Mouse (Mus musculus): ENCODE measurements around the gene Foxc2.

Foxc2 gene

DNA sequence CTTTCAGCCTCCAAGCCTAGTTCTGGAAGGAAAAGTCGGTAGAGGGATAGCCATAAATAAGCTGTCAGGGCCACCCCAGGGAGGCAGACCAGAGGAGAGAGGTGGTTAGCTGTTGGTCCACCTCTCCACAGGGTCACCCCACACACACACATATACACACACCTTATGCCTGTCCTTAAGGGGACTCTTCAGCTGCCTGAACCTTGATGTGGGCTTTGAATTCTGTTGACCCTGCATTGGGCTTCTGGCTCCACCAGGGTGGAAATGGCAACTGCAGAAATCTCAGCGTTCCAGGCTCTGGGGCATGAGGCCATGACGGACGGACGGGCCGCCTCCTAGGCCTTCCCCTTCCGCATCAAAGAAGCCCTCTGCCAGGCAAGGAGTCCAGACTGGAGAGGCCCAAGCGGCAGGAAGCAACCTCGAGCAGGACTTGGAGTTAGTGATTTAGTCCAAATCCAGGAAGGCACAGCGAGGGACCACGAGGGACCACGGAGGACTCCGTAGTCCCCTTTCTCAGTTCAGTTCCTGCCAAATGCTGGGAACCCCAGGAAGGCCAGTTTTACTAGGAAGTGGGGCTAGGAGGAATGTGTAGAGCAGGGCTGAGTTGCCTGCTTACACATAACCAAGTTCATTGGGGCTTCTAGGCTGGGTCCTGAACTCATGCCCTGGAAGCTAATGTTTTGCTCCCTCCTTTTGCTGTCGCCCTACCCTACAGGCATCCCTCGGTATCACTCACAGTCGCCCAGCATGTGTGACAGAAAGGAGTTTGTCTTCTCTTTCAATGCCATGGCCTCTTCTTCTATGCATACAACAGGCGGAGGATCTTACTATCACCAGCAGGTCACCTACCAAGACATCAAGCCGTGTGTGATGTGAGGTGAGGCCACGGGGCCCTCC is 29.7 kb upstream of the Foxc2 start:
- DNase-seq (ENCODE audit: low read depth, low spot score): no peak

DNA sequence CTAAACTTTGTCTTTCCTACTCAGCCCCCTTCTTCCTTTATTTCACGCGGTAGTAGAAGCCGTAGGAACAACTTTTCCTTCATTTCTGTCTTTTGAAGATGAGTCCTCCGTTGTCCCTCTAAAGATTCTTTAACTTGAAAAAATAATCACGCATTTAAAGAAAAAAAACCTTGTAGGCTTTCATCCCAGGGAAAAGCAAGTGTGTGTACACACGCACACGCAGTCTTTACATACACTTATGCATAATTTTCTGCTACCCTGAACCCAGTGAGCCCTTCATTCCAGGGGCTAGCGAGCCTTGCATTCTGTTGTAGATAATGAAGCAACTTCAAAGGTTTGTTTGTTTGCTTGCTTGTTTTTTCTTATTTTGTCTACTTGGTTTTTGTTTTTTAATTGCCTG is 27.7 kb upstream of the Foxc2 start:
- no peak for DNase-seq (ENCODE audit: low read depth, low spot score)

DNA sequence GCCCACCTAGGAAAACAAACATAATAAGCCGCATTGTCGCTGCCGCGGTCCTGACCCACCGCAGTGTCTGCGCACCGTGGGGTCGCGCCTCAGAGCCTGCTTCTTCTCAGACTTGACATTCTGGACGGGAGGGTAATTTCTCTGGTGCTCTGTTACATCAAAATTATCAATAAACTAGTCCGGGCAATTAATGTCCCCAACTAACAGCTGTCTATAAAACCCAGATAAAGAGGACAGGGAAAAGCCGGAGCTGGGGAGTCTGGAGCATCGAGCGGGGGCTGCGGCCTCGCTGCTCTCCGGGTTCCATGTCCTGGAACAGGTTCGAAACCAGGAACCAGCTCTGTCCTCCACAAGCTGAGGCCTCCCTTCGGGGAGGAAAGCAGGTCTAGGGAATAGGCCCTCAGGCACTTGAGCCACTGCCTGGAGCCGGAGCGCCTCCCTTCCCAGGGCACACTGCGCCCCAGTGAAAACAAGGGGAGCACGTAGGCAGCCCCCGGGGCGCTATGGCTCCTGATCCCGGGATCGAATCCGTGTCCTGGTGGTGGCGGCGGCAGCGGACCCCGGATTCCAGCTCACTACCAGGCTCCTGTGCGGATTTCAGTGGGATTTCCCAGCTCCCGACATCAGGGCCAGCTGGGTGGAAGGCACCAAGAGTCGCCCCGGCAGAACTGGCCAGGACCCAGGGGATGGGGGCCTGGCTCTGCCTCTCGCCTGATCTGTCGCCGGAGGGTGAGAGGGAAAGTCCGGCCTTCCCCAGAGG is 26.9 kb upstream of the Foxc2 start:
- DNase-seq (ENCODE audit: low read depth, low spot score): no peak

DNA sequence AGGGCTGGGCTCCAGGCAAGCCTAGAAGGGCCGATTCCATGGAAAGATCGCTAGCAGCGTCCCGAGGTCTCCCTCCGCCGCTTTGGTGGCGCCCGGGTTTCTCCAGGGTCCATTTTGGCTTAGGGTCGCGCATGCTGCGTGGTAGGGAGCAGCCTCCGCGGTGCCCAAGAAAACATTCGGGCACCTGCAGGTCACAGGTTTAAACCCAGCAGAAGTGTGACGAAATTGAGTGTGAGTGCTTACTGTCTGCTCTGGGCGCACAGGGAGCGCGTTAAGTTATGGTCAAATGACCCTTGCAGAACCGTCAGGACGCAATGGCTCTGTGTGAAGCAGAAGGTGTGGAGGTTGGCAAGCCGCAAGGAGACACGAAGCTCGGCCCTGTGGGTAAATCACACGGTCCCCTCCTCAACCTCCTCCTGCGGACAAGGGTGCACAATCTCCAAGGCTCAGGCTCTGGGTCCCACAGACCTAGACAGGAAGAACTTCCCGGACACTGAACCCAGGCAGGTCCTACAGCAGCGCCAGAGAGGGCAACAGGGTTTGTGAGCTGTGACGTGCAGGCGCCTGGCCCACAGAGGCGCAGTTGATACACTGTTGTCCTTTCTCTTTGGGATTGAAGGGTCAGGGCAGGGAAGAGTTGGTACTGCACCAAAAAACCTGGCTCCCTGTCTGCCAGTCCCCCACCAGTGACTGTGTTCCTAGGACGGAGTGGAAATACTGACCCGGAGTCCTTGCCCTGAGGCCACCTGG is 26.2 kb upstream of the Foxc2 start:
- DNase-seq (ENCODE audit: low read depth, low spot score): no peak

DNA sequence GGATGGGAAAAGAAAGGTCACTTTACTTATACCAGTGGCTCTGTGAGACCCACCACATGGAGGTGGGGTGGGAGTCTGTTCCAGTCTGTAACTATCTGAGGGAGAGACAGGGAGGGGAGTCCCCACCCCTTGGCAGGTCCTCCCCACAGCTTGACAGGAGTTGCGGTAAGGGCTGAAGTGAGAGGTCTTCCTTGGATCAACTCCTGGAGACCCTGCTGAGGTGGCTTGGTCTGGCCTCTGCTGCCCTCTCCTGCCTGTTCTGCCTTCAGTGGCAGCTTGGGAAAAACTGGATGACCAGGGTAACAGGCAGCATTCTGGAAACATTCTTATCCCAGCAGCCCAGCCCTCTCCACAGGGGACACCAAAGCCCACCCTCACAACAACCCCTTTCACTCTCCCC is 25.3 kb upstream of the Foxc2 start:
- no peak for DNase-seq (ENCODE audit: low read depth, low spot score)

DNA sequence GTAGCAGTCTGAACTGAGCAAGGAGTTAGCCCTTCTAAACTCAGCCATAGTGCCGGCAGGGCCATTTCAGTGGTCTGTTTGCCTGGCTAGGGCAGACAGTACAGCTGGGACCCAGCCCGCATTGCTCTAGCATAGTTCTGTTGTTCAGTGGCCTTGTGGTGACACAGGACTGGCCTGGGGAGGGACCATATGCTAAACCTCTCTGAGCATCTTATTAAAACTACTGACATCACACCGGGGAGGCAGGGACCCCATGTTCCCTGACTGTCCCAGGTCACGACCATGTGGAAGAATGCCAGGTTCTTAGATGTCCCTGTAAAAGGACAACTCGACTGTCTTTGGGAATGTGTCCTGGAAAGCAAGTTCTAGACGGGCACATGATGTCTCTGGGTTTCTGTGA is 23.8 kb upstream of the Foxc2 start:
- DNase-seq (ENCODE audit: low read depth, low spot score): no peak

DNA sequence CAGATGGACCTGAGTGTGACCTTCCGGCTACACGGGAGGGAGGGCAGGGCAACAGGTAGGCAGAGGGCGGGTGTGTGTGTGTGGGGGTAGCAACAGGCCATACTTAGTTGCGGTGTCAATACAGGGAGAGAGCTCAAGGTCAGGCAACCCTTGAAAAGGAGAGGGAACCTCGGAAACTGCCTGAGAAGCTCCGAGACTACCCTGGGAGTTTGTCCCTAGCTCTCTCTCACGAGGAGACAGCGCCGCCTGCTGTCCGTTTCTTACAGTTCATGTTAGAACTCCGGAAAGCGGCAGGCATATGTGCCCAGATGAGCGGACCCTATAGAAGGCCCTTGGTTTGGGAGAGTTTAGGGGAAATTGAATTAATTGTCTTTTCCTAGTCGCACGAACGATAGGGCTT is 23.3 kb upstream of the Foxc2 start:
- peak; percentile 55 for DNase-seq (ENCODE audit: low read depth, low spot score)

DNA sequence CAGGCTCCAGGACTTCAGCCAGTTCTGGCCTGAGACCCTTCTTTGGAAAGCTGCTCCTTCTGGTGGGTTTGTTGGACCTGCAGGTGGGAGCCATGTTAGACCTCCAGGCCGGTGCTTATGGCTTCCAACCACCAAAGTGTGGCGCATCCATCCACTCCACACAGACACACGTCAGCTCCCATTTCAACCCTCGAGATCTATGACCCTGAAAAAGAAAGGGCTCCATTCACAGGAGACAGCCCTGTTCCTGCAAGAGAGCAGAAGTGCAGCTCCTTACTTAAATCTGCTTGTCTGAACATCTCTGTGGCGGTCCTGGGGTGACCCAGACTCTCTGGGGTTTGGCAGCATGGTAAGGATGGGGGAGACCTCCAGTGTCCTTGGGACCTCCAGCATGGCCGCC is 22.5 kb upstream of the Foxc2 start:
- DNase-seq (ENCODE audit: low read depth, low spot score): no peak

DNA sequence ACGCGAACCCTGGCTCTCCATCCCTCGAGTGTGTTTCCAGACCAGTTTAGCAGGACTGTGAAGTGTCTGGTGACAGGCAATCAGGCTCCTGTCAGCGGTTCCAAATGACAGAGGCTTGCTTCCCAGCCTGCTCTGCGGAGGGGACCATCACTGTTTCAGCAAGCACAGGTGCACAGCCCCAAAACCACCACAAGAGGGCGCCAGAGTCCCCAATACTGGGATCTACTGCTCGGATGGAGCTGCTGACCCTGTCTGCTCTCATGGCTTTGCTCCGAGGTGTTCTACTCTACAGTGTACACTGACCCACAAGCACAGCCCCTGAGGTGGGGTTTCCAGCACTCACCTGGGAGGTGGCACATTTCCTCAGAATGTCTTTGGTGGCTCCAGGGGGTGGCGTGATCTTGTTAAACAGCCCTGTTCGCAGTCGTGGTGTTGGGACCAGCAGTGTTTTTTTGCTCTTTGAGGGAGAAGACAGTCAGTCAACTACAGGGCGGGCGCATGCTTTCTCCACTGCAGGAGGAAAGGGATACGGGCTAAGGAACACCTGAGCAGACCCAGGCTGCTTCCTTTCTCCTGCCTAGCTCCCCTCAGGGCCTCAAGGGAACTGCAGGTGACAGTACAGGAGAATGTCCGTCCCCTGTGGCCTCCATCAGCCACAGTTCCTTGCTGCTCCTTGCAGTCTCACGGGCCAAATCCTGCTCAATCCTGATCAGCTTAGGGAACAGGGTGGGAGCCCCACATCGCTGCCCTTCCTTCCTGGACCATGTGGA is 11.7 kb upstream of the Foxc2 start:
- no peak for DNase-seq (ENCODE audit: low read depth, low spot score)

DNA sequence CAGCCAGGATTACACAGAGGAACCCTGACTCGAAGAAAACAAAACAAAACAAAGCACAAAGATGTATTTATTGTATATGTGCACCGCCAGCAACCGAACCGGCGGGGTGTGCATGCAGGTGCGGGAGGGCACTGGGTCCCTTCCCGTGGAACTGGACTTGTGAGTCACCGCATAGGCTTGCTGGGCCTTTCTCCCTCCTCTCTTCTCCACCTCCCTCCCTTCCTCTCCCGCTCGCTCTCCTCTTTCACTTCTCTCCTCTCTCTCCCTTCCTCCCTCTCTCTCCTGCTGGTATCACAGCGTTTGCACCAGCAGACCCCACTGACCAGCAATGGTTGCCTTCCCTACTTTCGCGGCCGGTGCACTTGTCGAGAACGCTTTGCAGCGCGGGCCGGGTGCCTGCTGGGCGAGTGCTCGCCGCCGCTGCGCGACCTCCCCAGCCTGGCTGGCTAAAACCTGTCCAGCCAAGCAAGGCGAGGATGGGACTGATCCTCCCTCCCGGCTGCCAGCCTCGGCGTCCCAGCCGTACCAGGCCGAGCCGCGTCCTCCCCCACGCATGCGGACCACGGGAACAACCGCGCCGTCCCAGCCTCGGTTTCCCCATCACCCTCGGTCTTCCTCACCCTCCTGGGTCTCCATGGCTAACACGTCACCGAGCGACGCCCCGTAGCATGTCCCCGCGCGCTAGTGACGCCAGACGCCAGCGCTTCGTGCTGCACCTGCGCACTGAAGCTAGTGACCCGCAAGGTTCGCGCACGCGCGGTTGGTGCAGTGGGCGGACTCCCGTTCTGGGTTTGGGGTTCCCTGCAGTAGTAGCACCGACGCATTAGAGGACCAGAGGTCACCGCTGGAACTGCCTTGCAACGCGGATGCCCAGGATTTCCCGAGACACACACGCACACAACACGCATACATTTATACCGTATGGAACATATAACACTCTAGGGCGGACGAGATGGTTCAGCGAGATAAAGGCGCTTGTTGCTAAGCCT is 8.0 kb upstream of the Foxc2 start, which contains the start of gene Mthfsd:
Gene Mthfsd, minus strand, starts transcription at position 725 of the 989 bp plus-strand sequence.
- DNase-seq (ENCODE audit: low read depth, low spot score): peak; percentile 92

DNA sequence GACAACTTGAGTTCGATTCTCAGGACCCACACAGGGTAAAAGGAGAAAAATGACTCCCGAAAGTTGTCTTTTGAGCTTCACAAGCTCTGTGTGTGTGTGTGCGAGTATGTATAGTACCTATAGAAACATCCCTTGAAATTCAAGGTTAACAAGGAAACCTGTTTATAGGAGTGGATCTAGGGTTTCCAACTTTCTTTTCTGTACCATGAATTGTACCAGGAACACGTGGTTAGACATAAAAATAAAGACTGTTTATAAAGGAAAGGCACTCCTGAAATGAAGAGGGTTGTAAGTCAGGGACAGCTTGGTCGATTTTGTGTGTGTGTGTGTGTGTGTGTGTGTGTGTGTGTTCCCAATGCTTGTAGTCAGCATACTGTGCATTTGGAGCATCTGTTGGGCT is 7.3 kb upstream of the Foxc2 start:
- no peak for DNase-seq (ENCODE audit: low read depth, low spot score)

DNA sequence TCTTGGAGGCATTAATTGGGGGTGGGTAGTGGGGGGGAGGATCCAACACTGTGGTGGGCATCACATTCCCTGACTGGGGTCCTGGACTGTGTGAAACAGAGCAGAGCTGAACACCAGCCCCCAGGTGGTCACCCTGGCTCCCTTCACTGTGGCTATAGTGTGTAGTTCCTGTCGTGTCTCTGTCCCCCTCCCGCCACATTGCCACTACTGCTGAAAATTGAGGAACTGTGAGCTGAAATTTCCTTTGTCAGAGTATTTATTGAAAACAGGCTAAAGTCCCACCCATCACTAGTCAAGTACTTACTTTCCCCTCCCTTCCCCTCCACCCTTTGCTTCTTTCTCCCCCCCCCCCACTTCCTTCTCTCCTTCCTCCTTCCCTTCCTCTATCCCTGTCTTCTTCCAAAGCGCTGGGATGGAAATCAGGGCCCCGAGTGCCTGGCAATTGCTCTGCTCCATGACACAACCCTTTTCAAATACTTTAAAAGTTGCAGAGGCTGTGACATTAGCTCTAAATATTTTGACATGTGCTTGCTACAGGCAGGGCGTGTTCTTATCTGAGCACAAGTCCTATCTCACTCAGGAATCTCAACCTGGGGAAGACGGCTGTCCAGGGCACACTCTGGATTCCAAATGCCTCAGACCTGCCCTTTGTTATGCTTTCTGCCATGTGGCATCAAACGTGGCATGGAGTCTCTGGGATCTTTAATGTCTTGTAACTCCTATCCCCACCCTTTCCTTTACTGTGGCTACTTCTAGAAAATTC is 4.6 kb upstream of the Foxc2 start:
- DNase-seq (ENCODE audit: low read depth, low spot score): no peak

DNA sequence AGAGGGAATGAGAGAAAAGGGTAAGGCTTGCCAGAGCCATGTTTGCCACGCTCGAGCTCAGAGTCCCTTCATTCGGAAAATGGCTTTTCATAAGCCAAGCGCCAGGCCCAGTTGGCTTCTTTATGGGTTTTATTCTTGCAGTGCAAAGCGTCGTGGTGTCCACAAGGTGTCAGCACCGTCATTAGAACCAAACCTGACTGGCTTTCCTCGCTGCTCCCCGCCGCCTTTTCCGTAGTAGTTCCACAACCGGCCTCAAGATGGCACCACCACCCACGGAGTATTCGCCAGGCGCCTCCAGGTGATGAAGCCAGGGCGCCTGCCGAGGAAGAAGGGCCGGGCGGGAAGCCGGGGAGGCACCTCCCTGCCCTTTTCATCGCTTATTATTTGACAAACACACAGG is 2.7 kb upstream of the Foxc2 start:
- DNase-seq (ENCODE audit: low read depth, low spot score): peak; percentile 81

DNA sequence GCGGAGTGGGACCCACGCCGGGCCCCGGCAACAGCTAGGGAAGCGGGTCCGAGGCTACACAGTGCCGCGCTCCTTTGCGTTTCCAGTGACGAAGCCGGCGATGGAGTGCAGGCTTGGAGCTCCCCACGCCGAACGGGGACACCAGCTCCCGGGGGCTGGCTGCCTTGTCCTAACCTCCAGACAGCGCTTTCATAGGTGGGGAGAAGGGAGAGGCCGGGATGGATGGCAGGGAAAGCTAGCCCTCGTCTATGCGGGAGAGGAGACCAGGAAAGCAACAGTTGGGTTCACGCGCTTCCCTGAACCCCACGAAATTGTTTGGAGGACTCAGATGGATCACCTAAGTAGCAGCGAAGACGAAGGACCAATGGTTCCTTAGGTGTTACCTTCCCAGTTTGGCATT is 835 bp upstream of the Foxc2 start:
- no peak for DNase-seq (ENCODE audit: low read depth, low spot score)

DNA sequence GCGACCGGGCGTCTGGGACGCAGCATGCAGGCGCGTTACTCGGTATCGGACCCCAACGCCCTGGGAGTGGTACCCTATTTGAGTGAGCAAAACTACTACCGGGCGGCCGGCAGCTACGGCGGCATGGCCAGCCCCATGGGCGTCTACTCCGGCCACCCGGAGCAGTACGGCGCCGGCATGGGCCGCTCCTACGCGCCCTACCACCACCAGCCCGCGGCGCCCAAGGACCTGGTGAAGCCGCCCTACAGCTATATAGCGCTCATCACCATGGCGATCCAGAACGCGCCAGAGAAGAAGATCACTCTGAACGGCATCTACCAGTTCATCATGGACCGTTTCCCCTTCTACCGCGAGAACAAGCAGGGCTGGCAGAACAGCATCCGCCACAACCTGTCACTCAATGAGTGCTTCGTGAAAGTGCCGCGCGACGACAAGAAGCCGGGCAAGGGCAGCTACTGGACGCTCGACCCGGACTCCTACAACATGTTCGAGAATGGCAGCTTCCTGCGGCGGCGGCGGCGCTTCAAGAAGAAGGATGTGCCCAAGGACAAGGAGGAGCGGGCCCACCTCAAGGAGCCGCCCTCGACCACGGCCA is 717 bp downstream of the Foxc2 start:
- DNase-seq (ENCODE audit: low read depth, low spot score): no peak

DNA sequence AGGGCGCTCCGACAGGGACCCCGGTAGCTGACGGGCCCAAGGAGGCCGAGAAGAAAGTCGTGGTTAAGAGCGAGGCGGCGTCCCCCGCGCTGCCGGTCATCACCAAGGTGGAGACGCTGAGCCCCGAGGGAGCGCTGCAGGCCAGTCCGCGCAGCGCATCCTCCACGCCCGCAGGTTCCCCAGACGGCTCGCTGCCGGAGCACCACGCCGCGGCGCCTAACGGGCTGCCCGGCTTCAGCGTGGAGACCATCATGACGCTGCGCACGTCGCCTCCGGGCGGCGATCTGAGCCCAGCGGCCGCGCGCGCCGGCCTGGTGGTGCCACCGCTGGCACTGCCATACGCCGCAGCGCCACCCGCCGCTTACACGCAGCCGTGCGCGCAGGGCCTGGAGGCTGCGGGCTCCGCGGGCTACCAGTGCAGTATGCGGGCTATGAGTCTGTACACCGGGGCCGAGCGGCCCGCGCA is 1.2 kb downstream of the Foxc2 start:
- no peak for DNase-seq (ENCODE audit: low read depth, low spot score)

DNA sequence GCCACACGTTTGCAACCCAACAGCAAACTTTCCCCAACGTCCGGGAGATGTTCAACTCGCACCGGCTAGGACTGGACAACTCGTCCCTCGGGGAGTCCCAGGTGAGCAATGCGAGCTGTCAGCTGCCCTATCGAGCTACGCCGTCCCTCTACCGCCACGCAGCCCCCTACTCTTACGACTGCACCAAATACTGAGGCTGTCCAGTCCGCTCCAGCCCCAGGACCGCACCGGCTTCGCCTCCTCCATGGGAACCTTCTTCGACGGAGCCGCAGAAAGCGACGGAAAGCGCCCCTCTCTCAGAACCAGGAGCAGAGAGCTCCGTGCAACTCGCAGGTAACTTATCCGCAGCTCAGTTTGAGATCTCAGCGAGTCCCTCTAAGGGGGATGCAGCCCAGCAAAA is 1.9 kb downstream of the Foxc2 start:
- DNase-seq (ENCODE audit: low read depth, low spot score): no peak

DNA sequence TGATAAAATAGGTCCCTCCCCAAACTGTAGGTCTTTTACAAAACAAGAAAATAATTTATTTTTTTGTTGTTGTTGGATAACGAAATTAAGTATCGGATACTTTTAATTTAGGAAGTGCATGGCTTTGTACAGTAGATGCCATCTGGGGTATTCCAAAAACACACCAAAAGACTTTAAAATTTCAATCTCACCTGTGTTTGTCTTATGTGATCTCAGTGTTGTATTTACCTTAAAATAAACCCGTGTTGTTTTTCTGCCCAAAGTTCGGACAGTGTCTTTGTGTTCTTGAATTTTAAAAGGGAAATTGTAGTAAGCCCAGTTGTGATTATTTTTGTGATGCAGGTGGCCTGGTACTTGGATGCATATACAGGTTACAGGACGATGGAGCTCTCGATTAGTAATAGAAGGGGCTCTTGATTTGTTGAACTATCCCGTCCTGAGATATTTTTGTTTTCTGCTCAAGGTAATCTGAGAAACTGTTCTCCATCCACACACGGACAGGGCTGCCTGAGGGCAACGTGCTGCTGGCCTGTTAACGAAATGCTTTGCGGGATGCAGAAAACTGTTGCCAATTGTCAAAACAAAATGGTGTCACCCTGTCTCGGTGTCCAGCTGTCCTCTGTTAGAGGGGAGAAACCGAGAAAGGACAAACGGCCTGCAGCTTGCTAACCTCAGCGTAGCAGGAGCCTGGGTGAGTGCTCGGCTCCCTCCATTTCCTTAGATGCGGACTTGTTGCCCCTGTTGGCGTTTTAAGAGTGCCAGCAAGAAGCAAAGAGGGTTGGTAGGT is 2.9 kb downstream of the Foxc2 start:
- DNase-seq (ENCODE audit: low read depth, low spot score): no peak
